Mouse (Mus musculus): Measurements from ENCODE around the gene Stac3. TPM values are rescaled to one million over a fixed set of nuclear protein-coding genes. Genes with fewer than 3 reads are reported as not detected.

The Stac3 gene
- 1 to 10 TPM in 1 of 2 experiments, under 1 TPM in 1; 0.21 to 1.2 TPM for total RNA-seq (2021)
- polyA plus RNA-seq (2012; rRNA removed): 0.86 and 1.7 TPM in 2 replicates
- long read RNA-seq: 0 reads

GRCm38 (mm10) chr10:127500894-127501893 is at the start of gene Stac3:
TSS of gene Stac3 (plus strand) at chr10:127501686.
- Histone ChIP-seq H3K27ac (no peak within 1 kb of the TSS), H3K4me3 (no peak within 1 kb of the TSS), H3K4me1 (ENCODE audit: control insufficient read depth, insufficient read depth, low read length) (no peaks in the 10 kb centered on the region), H3K27me3 (ENCODE audit: control insufficient read depth, insufficient read depth, low read length) (no peaks in the 10 kb centered on the region), H3K9ac (ENCODE audit: low read depth, low read length) (no peak within 1 kb of the TSS), H3K36me3 (ENCODE audit: control insufficient read depth, insufficient read depth, low read length) (no peaks in the 10 kb centered on the region), H3K79me2 (replicated peaks; ENCODE audit: control insufficient read depth, insufficient read depth, low read length) (no peaks in the 10 kb centered on the region)
- intact Hi-C loops (cut with DNase I): no loop called here
- DNase-seq: no peak
- no peak for TF ChIP-seq POLR2A (IDR thresholded peaks at IDR 0.05; ENCODE audit: insufficient read depth, low read depth, low read length)
- TF ChIP-seq CTCF (IDR thresholded peaks at IDR 0.05): no peak
- no peak for TF ChIP-seq EP300 (IDR thresholded peaks at IDR 0.05; ENCODE audit: insufficient read depth, low read depth, low read length)
- WGBS: 63% methylated on average over 13 of the region's 13 CpGs

DNA sequence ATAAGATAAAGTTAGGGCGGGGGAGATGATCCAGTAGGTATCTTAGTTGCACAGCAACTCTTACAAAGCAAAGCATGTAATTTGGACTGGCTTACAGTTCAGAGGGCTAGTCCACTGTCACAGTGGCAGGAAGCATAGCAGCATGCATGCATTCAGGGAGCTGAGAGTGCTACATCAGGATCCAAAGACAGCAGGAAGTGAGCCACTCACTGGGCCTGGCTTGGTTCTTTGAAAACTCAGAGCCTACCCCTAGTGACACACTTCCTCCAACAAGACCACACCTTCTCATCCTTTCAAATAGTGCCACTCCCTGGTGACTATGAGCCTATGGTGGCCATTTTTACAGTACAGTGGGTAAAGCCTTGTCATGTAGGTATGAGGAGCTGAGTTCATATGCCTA is 47.8 kb upstream of the Stac3 start:
- peaks cover 3% of the 10 kb centered on the region for H3K36me3 ChIP-seq (ENCODE audit: control insufficient read depth, insufficient read depth, low read length)
- intact Hi-C loops (cut with DNase I): no loop called here
- H3K4me3 ChIP-seq: no peak overlapping the region

DNA sequence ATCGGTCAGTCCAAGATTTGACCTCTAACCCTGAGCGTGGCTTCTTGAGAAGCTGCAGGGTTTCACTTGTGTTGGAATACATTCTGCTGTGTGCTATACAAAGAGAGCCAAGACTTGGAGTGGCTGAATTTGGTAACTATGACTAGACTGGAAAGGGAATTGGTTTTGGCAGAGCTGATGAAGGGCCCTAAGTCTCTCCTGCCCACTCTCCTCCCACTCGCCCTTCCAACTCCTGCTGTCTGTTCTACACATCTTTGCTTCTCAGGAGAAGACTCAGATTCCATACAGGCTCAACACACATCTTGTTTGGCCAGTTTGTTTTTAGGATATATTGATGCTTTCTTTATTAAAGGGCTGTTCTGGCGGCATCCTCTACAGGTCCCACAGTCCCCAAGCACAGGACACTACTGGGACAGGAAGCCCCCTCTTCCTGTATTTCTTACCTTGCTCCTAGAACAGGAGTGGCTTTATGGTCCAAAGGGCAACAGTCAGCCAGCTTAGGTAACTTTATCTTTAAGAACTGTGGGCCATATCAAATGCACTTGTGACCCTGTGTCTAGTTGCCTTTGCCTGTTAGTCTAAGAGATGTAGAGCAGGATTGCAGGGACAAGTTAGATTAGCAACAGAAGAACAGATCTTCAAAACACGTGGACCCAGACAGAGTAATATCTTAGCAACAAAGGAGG is 38.9 kb upstream of the Stac3 start:
- TF ChIP-seq EP300 (IDR thresholded peaks at IDR 0.05; ENCODE audit: insufficient read depth, low read depth, low read length) (no peak), CTCF (IDR thresholded peaks at IDR 0.05) (no peak), POLR2A (IDR thresholded peaks at IDR 0.05; ENCODE audit: insufficient read depth, low read depth, low read length) (no peak)
- intact Hi-C loops (cut with DNase I): no loop called here
- no peaks in the 10 kb centered on the region for H3K4me1 ChIP-seq (ENCODE audit: control insufficient read depth, insufficient read depth, low read length)
- DNase-seq: no peak
- 77% methylated on average over 5 of the region's 5 CpGs for WGBS
- no peaks in the 10 kb centered on the region for H3K27me3 ChIP-seq (ENCODE audit: control insufficient read depth, insufficient read depth, low read length)
- H3K27ac ChIP-seq: no peak overlapping the region
- no peak overlapping the region for H3K4me3 ChIP-seq
- H3K79me2 ChIP-seq (replicated peaks; ENCODE audit: control insufficient read depth, insufficient read depth, low read length): no peaks in the 10 kb centered on the region
- no peak overlapping the region for H3K9ac ChIP-seq (ENCODE audit: low read depth, low read length)
- H3K36me3 ChIP-seq (ENCODE audit: control insufficient read depth, insufficient read depth, low read length): peaks cover 7% of the 10 kb centered on the region

More for the DNA sequence above, 47.8 kb upstream of the Stac3 start:
- no peaks in the 10 kb centered on the region for H3K27me3 ChIP-seq (ENCODE audit: control insufficient read depth, insufficient read depth, low read length)
- TF ChIP-seq CTCF (IDR thresholded peaks at IDR 0.05) (no peak), POLR2A (IDR thresholded peaks at IDR 0.05; ENCODE audit: insufficient read depth, low read depth, low read length) (no peak), EP300 (IDR thresholded peaks at IDR 0.05; ENCODE audit: insufficient read depth, low read depth, low read length) (no peak)
- no peak for DNase-seq
- H3K27ac ChIP-seq: no peak overlapping the region
- H3K79me2 ChIP-seq (replicated peaks; ENCODE audit: control insufficient read depth, insufficient read depth, low read length): no peaks in the 10 kb centered on the region
- H3K4me1 ChIP-seq (ENCODE audit: control insufficient read depth, insufficient read depth, low read length): no peaks in the 10 kb centered on the region
- H3K9ac ChIP-seq (ENCODE audit: low read depth, low read length): no peak overlapping the region
- WGBS: 100% methylated on average over 1 of the region's 1 CpGs

DNA sequence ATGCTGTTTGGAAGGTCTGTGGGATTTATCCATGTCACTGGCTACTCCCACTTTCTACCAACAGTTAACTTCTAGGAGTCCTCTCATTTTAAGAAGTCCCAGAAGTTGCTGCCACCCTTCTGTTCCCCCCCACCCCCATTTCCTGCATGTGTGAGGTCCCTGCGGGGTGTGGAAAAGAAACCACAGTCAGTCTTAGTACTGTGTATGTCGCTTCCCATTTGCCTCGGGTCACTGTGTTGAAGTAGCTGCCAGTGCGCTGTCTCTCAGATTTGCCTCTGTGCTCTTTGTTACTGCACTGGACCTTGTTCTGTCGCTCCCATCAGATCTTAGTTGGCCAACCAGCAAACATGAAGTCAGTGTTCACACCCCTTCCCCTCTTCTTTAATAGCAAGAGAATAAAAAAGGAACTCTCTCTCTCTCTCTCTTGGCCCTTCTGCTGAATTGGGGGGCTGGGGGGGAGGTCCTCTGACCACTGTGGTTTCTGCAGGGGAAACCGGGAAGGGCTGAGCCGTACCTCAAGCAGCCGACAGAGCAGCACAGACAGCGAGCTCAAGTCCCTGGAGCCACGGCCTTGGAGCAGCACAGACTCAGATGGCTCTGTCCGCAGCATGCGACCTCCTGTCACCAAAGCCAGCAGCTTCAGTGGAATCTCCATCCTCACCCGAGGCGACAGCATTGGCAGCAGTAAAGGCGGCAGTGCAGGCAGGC is 30.1 kb upstream of the Stac3 start:
- 44% methylated on average over 15 of the region's 15 CpGs for WGBS
- Histone ChIP-seq H3K4me1 (ENCODE audit: control insufficient read depth, insufficient read depth, low read length) (no peaks in the 10 kb centered on the region), H3K27ac (no peak overlapping the region), H3K27me3 (ENCODE audit: control insufficient read depth, insufficient read depth, low read length) (no peaks in the 10 kb centered on the region), H3K36me3 (ENCODE audit: control insufficient read depth, insufficient read depth, low read length) (no peaks in the 10 kb centered on the region; the same call in 1 of the 2 replicates), H3K4me3 (no peak overlapping the region), H3K79me2 (replicated peaks; ENCODE audit: control insufficient read depth, insufficient read depth, low read length) (no peaks in the 10 kb centered on the region), H3K9ac (ENCODE audit: low read depth, low read length) (no peak overlapping the region)
- intact Hi-C loops (cut with DNase I): no loop called here
- no peak for DNase-seq
- TF ChIP-seq POLR2A (IDR thresholded peaks at IDR 0.05; ENCODE audit: insufficient read depth, low read depth, low read length): no peak
- no peak for TF ChIP-seq CTCF (IDR thresholded peaks at IDR 0.05)
- no peak for TF ChIP-seq EP300 (IDR thresholded peaks at IDR 0.05; ENCODE audit: insufficient read depth, low read depth, low read length)

DNA sequence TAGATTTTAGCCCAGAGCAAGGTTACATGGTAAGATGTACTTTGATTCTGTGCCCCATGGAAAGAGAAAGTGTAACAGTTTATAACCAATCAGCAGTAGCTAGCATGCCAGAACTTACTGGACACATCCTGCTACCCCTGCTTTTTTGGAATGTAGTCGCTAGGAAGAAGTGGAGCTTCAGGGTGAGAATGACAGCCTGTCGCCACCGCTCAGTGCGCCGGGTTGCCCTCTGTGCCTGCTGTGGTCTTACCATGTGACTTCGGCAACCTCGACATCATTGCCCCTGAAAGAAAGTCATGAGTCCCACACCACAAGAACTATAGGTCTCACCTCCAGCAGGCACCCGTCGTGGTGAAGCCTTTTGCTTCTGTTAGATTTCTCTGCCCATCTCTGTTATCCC is 28.8 kb upstream of the Stac3 start:
- Histone ChIP-seq H3K27ac (no peak overlapping the region), H3K79me2 (replicated peaks; ENCODE audit: control insufficient read depth, insufficient read depth, low read length) (no peaks in the 10 kb centered on the region), H3K4me3 (no peak overlapping the region), H3K36me3 (ENCODE audit: control insufficient read depth, insufficient read depth, low read length) (no peaks in the 10 kb centered on the region; the same call in 1 of the 2 replicates), H3K9ac (ENCODE audit: low read depth, low read length) (no peak overlapping the region), H3K27me3 (ENCODE audit: control insufficient read depth, insufficient read depth, low read length) (no peaks in the 10 kb centered on the region), H3K4me1 (ENCODE audit: control insufficient read depth, insufficient read depth, low read length) (no peaks in the 10 kb centered on the region)
- intact Hi-C loops (cut with DNase I): no loop called here
- no peak for DNase-seq
- TF ChIP-seq EP300 (IDR thresholded peaks at IDR 0.05; ENCODE audit: insufficient read depth, low read depth, low read length) (no peak), POLR2A (IDR thresholded peaks at IDR 0.05; ENCODE audit: insufficient read depth, low read depth, low read length) (no peak), CTCF (IDR thresholded peaks at IDR 0.05) (no peak)
- WGBS: 70% methylated on average over 9 of the region's 9 CpGs
